Mouse (Mus musculus): ENCODE measurements around the gene Srsf1.
"Not testable (repeated sequence)": the region's sequence is repeated elsewhere in the genome, so short reads cannot be mapped to it uniquely, and the experiment has no call there.

Srsf1 gene

DNA sequence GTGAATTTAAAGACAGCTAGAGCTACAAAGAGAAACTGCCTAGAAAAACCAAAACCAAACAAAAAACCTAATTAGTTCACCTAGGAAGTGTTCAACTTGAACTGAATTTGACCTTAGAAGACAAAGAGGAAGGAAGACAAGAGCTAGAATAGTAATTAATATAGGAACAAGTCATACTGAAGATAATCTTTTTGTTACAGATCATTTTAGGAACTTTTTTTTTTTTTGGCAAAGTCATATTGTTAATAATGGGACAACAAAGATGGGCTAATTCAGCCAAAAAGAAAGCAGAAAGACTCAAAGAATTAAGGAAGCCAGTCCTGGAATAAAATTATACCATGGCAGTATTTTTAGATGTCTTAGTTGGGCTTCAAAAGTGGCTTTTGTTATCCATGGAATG, 2.9 kb upstream of the Srsf1 start:
- no peak for DNase-seq (ENCODE audit: low spot score)

- not testable (repeated sequence) for DNase-seq (ENCODE audit: low spot score)
Measured at GRCm38 (mm10) chr11:88045159-88045558, 2.0 kb upstream of the Srsf1 start.

DNA sequence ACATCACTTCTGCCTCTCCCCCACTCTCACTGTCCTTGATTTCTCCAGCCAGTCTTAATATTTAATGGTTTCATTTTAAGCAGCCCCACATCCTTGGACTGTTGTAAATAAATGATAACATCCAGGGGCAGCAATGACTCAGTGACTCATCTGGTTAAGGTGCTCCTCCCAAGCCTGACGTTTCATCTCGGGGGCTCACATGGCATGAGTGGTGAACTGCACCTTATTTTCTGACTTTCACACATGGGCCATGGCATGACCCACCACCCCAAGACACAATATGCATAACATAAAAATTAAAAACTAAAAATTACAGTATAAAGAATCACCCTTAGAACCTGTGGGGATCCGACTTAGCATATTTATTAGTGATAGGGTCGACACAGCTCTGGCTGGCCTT, 1.3 kb upstream of the Srsf1 start:
- DNase-seq (ENCODE audit: low spot score), result no peak

GRCm38 (mm10) chr11:88046323-88046937, 743 bp upstream of the Srsf1 start:
- no peak for DNase-seq (ENCODE audit: low spot score)

DNA sequence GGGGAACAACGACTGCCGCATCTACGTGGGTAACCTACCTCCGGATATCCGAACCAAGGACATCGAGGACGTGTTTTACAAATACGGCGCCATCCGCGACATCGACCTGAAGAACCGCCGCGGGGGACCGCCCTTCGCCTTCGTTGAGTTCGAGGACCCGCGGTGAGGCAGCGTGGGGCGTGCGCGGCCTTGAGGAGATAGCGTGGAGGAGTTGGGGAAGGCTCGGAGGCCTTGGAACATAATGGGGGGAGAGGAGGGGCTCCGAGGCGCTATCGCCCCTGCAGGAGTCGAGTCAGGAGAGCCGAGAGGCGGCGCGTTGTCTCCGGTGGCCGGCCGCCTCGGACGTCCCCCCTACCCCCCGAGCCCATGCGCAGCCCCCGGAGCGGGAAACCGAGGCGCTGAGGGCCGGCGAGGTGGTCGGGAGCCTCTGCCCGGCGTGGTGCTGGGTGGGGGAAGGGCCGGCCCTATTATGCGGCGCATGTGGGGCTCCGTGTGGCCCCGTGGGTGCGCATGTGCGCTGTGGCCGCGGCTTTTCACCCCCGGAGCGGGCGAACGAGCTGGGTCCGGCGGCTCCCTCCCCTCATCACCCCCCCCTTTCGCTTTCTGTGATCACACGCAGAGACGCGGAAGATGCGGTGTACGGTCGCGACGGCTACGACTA, 828 bp downstream of the Srsf1 start:
- DNase-seq (ENCODE audit: low spot score), result no peak

GRCm38 (mm10) chr11:88048961-88049670, 1.9 kb downstream of the Srsf1 start:
- no peak for DNase-seq (ENCODE audit: low spot score)

DNA sequence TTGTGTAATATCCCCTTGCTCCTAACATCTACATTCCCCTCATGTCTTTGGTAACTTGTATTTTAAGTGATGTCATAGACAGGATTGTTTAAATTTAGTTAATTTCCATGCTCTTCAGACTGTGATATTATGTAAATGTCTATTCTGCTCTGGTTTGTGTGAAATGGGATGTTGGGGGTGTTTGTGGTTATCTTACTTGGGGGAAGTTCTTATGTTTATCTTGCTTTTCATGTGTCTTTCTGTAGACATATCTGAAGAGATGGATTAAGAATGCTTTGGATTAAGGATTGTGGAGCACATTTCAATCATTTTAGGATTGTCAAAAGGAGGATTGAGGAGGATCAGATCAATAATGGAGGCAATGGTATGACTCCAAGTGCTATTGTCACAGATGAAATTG, 2.6 kb downstream of the Srsf1 start:
- no peak for DNase-seq (ENCODE audit: low spot score)

- no peak for DNase-seq (ENCODE audit: low spot score)
Measured at GRCm38 (mm10) chr11:88052638-88053037, 5.5 kb downstream of the Srsf1 start.

DNA sequence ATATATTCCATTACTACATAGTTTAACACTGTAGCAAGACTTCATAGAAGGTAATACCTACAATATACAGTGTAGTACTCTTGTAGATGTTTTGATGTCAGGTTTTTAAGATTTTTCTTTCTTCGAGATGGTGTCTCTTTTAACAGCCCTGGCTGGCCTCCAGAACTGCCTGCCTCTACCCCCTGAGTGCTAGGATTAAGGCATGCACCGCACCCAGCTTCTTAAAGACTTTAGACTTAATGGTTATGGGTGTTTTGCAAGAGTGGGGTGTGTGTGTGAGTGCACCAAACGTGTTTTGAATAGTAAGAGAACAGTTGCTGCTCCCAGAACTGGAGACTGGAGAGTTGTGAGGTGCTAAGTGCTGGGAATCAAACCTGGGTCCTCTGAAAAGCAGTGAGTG, 6.6 kb downstream of the Srsf1 start:
- DNase-seq (ENCODE audit: low spot score), result no peak

DNA sequence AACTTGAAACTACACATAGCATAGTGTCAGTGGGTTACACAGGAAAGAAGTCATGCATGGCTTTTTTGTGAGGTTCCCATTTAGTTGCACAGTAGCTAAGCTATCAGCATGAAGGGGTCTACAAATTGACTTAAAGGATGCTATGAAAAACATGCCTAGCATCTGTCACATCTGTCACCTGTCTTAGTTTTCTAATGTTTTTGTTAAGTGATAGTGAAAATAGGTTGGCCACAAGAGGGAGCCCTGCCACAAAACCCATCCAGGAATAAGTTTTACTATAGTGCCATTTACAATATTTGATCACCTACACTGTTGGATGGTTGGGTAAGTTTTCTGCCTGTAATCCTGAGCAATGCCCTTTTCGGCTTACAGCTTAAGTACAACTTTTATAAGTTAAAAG, 7.4 kb downstream of the Srsf1 start:
- DNase-seq (ENCODE audit: low spot score), result peak; percentile 28

- no peak for DNase-seq (ENCODE audit: low spot score)
Measured at GRCm38 (mm10) chr11:88055777-88056176, 8.6 kb downstream of the Srsf1 start.

DNA sequence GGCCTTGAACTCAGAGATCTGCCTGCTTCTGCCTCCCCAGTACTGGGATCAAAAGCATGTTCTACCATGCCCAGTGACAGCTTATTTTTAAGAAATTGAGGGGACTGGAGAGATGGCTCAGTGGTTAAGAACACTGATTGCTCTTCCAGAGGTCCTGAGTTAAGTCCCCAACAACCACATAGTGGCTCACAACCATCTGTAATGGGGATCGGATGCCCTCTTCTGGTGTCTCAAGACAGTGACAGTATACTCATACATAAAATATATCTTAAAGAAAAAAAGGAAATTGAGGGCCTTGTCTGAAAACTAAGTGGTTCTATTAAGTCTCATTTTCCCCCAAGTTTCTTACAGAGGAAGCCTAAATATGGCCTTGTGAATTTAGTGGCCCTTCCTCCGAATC, 10.6 kb downstream of the Srsf1 start:
- no peak for DNase-seq (ENCODE audit: low spot score)

- DNase-seq (ENCODE audit: low spot score), result peak; percentile 33
Measured at GRCm38 (mm10) chr11:88059141-88059540, 12.0 kb downstream of the Srsf1 start.

GRCm38 (mm10) chr11:88061892-88062625, 14.9 kb downstream of the Srsf1 start:
- no peak for DNase-seq (ENCODE audit: low spot score)

DNA sequence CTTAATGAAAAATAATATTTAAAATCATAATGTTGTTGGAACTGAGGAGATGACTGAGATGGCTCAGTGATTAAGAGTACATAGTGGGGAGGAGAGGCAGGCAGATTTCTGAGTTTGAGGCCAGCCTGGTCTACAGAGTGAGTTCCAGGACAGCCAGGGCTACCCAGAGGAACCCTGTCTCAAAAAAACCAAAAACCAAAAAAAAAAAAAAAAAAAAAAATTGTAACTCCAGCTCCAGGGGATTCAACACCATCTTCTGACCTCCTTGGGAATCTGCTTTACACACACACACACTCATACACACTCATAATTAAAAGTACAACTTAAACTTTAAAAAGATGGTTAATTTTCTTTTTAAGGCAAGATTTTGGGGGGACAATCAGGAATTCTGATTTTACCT, 18.6 kb downstream of the Srsf1 start:
- DNase-seq (ENCODE audit: low spot score), result no peak

- no peak for DNase-seq (ENCODE audit: low spot score)
Measured at GRCm38 (mm10) chr11:88067191-88067585, 20.0 kb downstream of the Srsf1 start.

GRCm38 (mm10) chr11:88067586-88068410, 20.6 kb downstream of the Srsf1 start, which contains the start of gene Vezf1:
TSS of gene Vezf1 (plus strand) at chr11:88068279.
- DNase-seq (ENCODE audit: low spot score), result peak; percentile 50

DNA sequence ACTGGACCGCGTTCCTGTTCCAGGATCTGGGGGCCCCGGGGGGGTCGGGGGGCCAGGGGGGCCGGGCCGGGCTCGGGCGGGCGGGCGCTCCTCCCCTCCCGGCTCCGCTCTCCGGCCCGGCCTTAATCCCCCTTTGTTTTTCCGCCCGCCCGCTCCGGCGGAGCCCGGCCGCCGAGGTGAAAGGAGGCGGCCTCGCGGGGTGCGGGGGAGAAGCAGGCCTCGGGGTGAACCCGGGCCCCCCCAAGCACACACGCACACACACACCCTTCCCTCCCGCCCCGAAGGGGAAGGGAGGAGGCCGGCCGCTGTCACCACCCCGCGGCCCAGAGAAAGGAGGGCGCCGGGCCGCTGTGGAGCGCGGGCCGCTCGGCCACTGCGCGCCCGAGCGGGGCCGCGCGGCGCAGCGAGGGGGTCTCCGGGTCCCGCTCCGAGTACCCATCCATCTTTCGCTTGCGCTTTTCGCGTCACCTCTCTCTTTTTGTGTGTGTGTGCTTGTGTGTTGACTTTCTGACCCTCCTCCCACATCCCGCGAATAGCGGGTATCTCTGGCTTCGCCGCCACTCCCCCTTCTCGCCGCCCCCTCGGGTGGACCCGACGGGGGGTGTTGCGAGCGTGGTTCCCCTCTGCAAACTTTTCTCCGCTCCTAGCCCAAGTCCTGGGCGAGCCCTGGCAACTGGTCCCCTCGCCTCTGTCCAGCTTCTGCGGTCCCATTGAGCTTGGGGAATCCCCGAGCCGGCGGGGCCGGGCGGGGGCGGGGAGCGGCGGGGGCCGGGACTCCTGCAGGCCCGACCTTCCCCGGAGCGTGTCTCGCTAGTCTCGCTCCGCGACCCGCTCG, 21.5 kb downstream of the Srsf1 start:
- peak; percentile 58 for DNase-seq (ENCODE audit: low spot score)

GRCm38 (mm10) chr11:88069246-88069570, 22.0 kb downstream of the Srsf1 start:
- DNase-seq (ENCODE audit: low spot score), result no peak

GRCm38 (mm10) chr11:88070392-88070791, 23.2 kb downstream of the Srsf1 start:
- DNase-seq (ENCODE audit: low spot score), result no peak

DNA sequence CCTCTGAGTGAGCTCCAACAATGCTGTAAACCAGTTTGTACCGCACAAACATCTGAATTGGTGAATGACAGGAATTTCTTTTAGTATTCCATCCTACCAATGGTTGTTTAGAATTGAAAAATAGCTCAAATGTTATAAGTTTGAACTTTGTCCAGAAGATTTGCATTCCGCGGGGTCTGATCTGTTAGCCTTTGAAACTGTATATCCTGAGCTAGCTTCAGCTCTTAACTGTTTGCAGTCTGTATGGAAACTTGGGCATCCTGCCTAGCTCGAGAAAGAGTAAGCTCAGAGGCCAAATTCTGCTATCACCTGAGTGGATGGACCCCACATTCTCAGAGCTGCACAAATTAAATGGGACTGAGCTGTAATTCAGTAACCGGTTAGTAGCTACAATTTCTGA, 23.9 kb downstream of the Srsf1 start:
- DNase-seq (ENCODE audit: low spot score), result no peak

All from ovary, postnatal 14 days (tissue).